Mouse (Mus musculus) liver, adult 2 months (tissue): ENCODE results near the gene Vwa7. TPM values are rescaled to one million over a fixed set of nuclear protein-coding genes. Genes with fewer than 3 reads are reported as not detected.
A peak's percentile ranks its signal among the peaks of the same experiment; 100 is the strongest.
"Not testable (repeated sequence)": the region's sequence is repeated elsewhere in the genome, so short reads cannot be mapped to it uniquely, and the experiment has no call there.

ENCODE experiments used
- DNase-seq: peaks from one replicate; pipeline ENCODE4 v3.0.0-alpha.2; 2011; ENCODE audit warnings: low read depth, low spot score; ENCODE audit errors: extremely low read depth
- H3K27ac ChIP-seq: fragments of 200-500 bp; replicated peaks from 2 replicates; pipeline ENCODE4 v1.5.1; 2012; ENCODE audit warnings: low read depth, mild to moderate bottlenecking, control low read depth, inconsistent platforms, low read length; ENCODE audit not compliant: insufficient read depth
- H3K27me3 ChIP-seq: fragments of 200-500 bp; 2 replicates; pipeline ENCODE4 v1.6.1; 2012; ENCODE audit warnings: mild to moderate bottlenecking, moderate library complexity, low read length, inconsistent platforms; ENCODE audit not compliant: control insufficient read depth, insufficient read depth
- H3K36me3 ChIP-seq: fragments of 200-500 bp; 2 replicates; pipeline ENCODE4 v1.6.1; 2012; ENCODE audit warnings: low read length, inconsistent platforms; ENCODE audit not compliant: control insufficient read depth, insufficient read depth
- H3K4me1 ChIP-seq: fragments of 200-500 bp; 2 replicates; pipeline ENCODE4 v1.6.1; 2011; ENCODE audit warnings: low read length; ENCODE audit not compliant: control insufficient read depth, insufficient read depth
- H3K4me3 ChIP-seq: fragments of 200-500 bp; 2 replicates; pipeline ENCODE4 v1.5.1; 2011; ENCODE audit warnings: low read depth, mild to moderate bottlenecking, control low read depth, low read length, moderate library complexity; ENCODE audit not compliant: insufficient read depth
- H3K79me2 ChIP-seq: fragments of 200-500 bp; 2 replicates; pipeline ENCODE4 v1.6.1; 2012; ENCODE audit warnings: inconsistent platforms, mild to moderate bottlenecking, low read length, moderate library complexity; ENCODE audit not compliant: control insufficient read depth, insufficient read depth
- H3K9ac ChIP-seq: fragments of 200-500 bp; 2 replicates; pipeline ENCODE4 v1.6.1; 2012; ENCODE audit warnings: low read depth, mild to moderate bottlenecking, control low read depth, inconsistent platforms, low read length
- CTCF ChIP-seq: fragments of 200-500 bp; IDR thresholded peaks from 2 replicates; pipeline ENCODE4 v1.5.1; 2011; ENCODE audit warnings: low read depth, low read length, control low read depth
- POLR2A ChIP-seq: fragments of 200-500 bp; IDR thresholded peaks from 2 replicates; pipeline ENCODE4 v1.6.1; 2011; ENCODE audit warnings: low read length, control low read depth; ENCODE audit not compliant: insufficient read depth; ENCODE audit errors: extremely low read depth
- WGBS: fragments of 180-500 bp; shearing (Covaris S2); methylation state at CpG from one replicate; pipeline ENCODE4 v1.1.7; 2018; 5-methylcytosine and 5-hydroxymethylcytosine counted together
- polyA plus RNA-seq: library from polyadenylated mRNA; depleted of rRNA; stranded (reverse); fragments of >200 nt; gene quantifications from 2 replicates; pipeline ENCODE4 v1.2.3, GENCODE M21; 2012; rRNA removed
- total RNA-seq: library from RNA; depleted of rRNA; stranded (reverse); fragments of >200 nt; gene quantifications from 2 replicates; pipeline ENCODE4 v1.2.3, GENCODE M21; 2014; rRNA removed

Vwa7 gene
- 0.07 and 0.09 TPM in 2 replicates for total RNA-seq
- 0.16 and 0.27 TPM in 2 replicates for polyA plus RNA-seq

DNA sequence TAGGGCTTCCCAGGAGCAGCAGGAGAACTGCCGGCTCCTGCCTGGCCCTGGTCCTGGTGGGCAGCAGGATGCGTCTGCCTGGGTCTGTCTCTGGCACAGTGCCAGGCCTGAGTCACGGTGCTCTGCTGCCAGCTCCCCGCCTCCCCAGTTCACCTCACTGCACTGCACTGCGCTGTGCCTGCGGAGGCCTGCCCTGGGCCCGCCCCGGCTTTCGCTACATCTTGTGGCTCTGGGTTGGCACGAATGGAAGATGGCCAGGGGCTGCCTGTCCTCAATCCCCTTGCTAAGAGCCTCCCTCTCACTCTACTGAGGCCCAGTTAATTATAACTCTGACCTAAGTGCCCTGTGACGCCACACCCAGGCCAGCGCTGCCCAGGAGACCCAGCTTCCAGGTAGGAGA lies at the start of gene Vwa7:
Gene Vwa7, plus strand, starts transcription at position 204 of the 400 bp plus-strand sequence.
- no peak for DNase-seq
- H3K79me2 ChIP-seq, result no peaks in the 10 kb centered on the region
- WGBS, result 66% methylated on average over 12 of the region's 12 CpGs
- H3K4me3 ChIP-seq, result no peak within 1 kb of the TSS
- no peaks in the 10 kb centered on the region for H3K4me1 ChIP-seq
- no peak within 1 kb of the TSS for H3K9ac ChIP-seq
- no peak for TF ChIP-seq POLR2A
- TF ChIP-seq CTCF, result no peak
- no peaks in the 10 kb centered on the region for H3K27me3 ChIP-seq
- no peaks in the 10 kb centered on the region; the same call in 1 of the 2 replicates for H3K36me3 ChIP-seq
- no peak within 1 kb of the TSS for H3K27ac ChIP-seq

GRCm38 (mm10) chr17:34969822-34970221 lies 46.6 kb upstream of the Vwa7 start, which contains the start of gene Gm20481:
Gene Gm20481, plus strand, starts transcription at chr17:34969912.
- H3K4me3 ChIP-seq, H3K4me1 ChIP-seq, H3K27me3 ChIP-seq, H3K27ac ChIP-seq, H3K36me3 ChIP-seq, H3K9ac ChIP-seq, H3K79me2 ChIP-seq, DNase-seq: not testable (repeated sequence)
- WGBS, result 58% methylated on average over 8 of the region's 11 CpGs

GRCm38 (mm10) chr17:34970850-34971249 lies 45.5 kb upstream of the Vwa7 start:
- H3K79me2 ChIP-seq, H3K27me3 ChIP-seq, H3K4me1 ChIP-seq, H3K36me3 ChIP-seq, H3K27ac ChIP-seq, DNase-seq, H3K9ac ChIP-seq, H3K4me3 ChIP-seq: not testable (repeated sequence)
- 34% methylated on average over 24 of the region's 37 CpGs for WGBS

- not testable (repeated sequence) for H3K79me2 ChIP-seq, H3K27ac ChIP-seq, H3K36me3 ChIP-seq, H3K4me1 ChIP-seq, H3K27me3 ChIP-seq, DNase-seq
- peak overlapping the region; percentile 49; the same call in 1 of the 2 replicates for H3K9ac ChIP-seq
- H3K4me3 ChIP-seq, result peak overlapping the region; percentile 47
- WGBS, result 3% methylated on average over 22 of the region's 43 CpGs
These were observed 44.7 kb upstream of the Vwa7 start for GRCm38 (mm10) chr17:34971694-34972068.

DNA sequence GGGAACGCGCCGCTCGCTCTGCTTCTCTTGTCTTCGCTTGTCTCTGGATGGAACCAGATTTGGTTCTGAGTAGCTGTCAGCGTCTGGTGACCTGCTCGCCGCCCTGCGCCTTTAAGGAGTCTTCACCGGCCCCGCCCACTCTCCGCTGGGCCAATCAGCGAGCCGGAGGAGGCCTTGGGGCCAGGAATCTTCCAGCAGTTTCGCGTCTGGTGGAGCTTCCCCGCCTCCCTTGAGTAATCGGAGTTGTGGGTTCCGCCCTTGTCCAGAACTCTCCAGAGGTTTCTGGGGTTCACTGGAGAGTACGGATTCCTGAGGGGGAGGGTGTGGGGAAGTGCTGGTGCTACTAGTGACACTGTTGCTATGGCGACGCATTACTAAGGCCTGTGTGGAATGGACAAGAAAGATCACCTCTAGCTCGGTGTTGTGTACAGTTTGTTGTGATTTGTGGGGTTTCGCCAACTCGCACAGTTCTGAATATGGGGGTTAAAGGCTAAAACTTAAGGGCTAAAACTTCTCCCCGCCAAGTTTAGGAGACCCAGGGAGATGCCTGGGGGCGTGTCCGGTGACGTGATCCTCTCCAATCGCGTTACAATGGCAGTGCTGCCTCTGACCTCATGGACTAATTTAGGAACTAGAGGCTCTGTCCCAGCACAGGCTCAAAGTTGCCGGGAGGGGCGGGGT lies 44.2 kb upstream of the Vwa7 start, which contains the start of the genes Hspa1a and Hspa1l:
Gene Hspa1a, minus strand, starts transcription at position 88 of the 681 bp plus-strand sequence.
Gene Hspa1l, plus strand, starts transcription at position 635 of the 681 bp plus-strand sequence.
- peak; percentile 56 for DNase-seq
- not testable (repeated sequence) for H3K79me2 ChIP-seq, H3K27ac ChIP-seq, H3K4me1 ChIP-seq, H3K27me3 ChIP-seq, H3K36me3 ChIP-seq
- Histone ChIP-seq H3K9ac (peak within 1 kb of the TSS; percentile 49), H3K4me3 (peak within 1 kb of the TSS; percentile 47)
- WGBS, result 4% methylated on average over 33 of the region's 33 CpGs
- 0 out of 2 replicates have a peak, but pooled peaks have one; percentile 30 for TF ChIP-seq POLR2A

DNA sequence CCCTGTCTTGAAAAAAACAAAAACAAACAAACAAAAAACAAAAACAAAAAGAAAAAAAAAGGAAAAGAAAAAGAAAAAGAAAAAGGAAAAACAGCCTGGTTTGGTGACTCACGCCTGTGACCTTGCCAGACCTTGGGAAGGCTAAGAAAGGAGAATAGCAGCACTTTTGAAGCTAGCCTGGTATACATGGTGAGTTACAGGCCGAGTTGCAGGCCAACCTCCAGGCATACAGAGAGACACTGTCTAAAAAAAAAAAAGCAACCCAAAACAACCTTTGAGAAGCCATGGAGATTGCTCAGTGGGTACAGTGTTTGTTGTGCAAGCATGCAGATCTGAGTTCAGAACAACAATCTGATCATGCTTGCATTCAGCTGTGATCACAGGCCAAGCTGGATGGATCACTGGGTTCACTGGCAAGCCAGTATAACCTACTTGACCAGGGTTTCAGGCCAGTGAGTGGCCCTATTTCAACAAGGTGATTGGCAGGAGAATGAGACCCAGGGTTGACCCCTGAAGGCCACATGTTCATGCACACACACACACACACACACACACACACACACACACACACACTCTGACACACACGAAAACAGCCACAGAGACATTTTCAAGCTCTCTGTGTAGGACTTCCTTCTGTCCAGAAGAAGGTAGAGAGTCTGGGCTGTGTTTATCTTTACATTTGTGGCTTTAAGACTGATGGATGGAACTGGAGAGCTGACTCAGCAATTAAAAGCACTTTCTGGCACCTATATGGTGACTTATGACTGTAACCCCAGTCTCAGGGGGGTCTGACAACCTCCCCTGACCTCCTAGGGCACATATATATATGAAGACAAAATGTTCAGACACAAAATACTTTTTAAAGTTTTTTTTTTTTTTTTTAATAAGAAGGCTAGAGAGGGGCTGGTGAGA lies 40.5 kb upstream of the Vwa7 start:
- Histone ChIP-seq H3K36me3 (no peaks in the 10 kb centered on the region), H3K27ac (peak overlapping the region; percentile 91), H3K79me2 (no peaks in the 10 kb centered on the region), H3K4me3 (no peak overlapping the region), H3K27me3 (no peaks in the 10 kb centered on the region), H3K4me1 (peaks cover 19% of the 10 kb centered on the region), H3K9ac (no peak overlapping the region)
- 34% methylated on average over 3 of the region's 3 CpGs for WGBS
- DNase-seq, result peak; percentile 96
- TF ChIP-seq POLR2A (no peak), CTCF (no peak)
